9 mouse cellular contexts compared by ENCODE assay signal in genomic region chr4:82400536-82400935, GRCm38 (mm10).
DNase-seq lines count a peak whose midpoint lies in the region; ATAC-seq and TF ChIP-seq lines count a peak whose summit lies in the region.
"Had no signal": no experiment of that assay in that cellular context is flagged by ENCODE, and none has a peak within 500 bp of the region (broad histone marks: within the 10 kb centered on the region; RNA-seq: fewer than 3 reads in every experiment).

No protein-coding gene starts in this region.

- 16% methylated on average over 5 of the region's 5 CpGs for WGBS in forebrain, postnatal 0 days
- 29% methylated on average over 5 of the region's 5 CpGs for WGBS in kidney, embryonic 14.5 days
- 11% methylated on average over 5 of the region's 5 CpGs for WGBS in midbrain, embryonic 11.5 days

- no peak for ATAC-seq in megakaryocyte, adult 5-6 weeks (ENCODE audit: poor library complexity, severe bottlenecking)
- ATAC-seq in forebrain, postnatal 0 days, result no peak
- ATAC-seq in kidney, embryonic 14.5 days (ENCODE audit: low FRiP score, low TSS enrichment), result no peak
- ATAC-seq in midbrain, embryonic 11.5 days (ENCODE audit: low FRiP score), result 0 out of 2 replicates have a peak, but pooled peaks have one; percentile 55

- peak overlapping the region; percentile 42 for H3K4me3 ChIP-seq in megakaryocyte, embryonic 14.5 days (replicated peaks)
- H3K4me3 ChIP-seq in forebrain, postnatal 0 days (ENCODE audit: low read depth, low read length), result no peak overlapping the region
- H3K4me3 ChIP-seq in kidney, embryonic 14.5 days (ENCODE audit: low read length), result no peak overlapping the region
- H3K4me3 ChIP-seq in midbrain, embryonic 11.5 days (ENCODE audit: low read depth, low read length), result no peak overlapping the region
- H3K4me3 ChIP-seq: liver, embryonic 15.5 days had no signal

- no peaks in the 10 kb centered on the region for H3K4me1 ChIP-seq in megakaryocyte, embryonic 14.5 days
- peaks cover 12% of the 10 kb centered on the region for H3K4me1 ChIP-seq in forebrain, postnatal 0 days (ENCODE audit: insufficient read depth)
- H3K4me1 ChIP-seq in kidney, embryonic 14.5 days (ENCODE audit: control insufficient read depth, insufficient read depth, low read length), result peaks cover 9% of the 10 kb centered on the region; the same call in 1 of the 2 replicates
- peaks cover 15% of the 10 kb centered on the region for H3K4me1 ChIP-seq in midbrain, embryonic 11.5 days (ENCODE audit: control insufficient read depth, insufficient read depth, low read length)

- H3K4me2 ChIP-seq in forebrain, postnatal 0 days (ENCODE audit: low read depth), result 0 out of 2 replicates have a peak overlapping the region, but pooled peaks have one; percentile 2
- no peak overlapping the region for H3K4me2 ChIP-seq in kidney, embryonic 14.5 days (replicated peaks; ENCODE audit: low read depth, low read length)
- no peak overlapping the region for H3K4me2 ChIP-seq in midbrain, embryonic 11.5 days
- H3K4me2 ChIP-seq: liver, embryonic 15.5 days had no signal

- TF ChIP-seq CTCF in forebrain, postnatal 0 days (IDR thresholded peaks at IDR 0.05; ENCODE audit: low read depth), result no peak

- H3K27ac ChIP-seq in forebrain, postnatal 0 days (ENCODE audit: low read depth, low read length), result no peak overlapping the region
- H3K27ac ChIP-seq in kidney, embryonic 14.5 days (ENCODE audit: low read depth, low read length), result 0 out of 2 replicates have a peak overlapping the region, but pooled peaks have one; percentile 9
- no peak overlapping the region for H3K27ac ChIP-seq in midbrain, embryonic 11.5 days (ENCODE audit: low read depth, low read length)
- H3K27ac ChIP-seq: liver, embryonic 15.5 days had no signal

- peaks cover 8% of the 10 kb centered on the region; the same call in 1 of the 2 replicates for H3K9me3 ChIP-seq in megakaryocyte, embryonic 14.5 days
- H3K9me3 ChIP-seq in forebrain, postnatal 0 days (ENCODE audit: low read length), result no peaks in the 10 kb centered on the region
- H3K9me3 ChIP-seq in kidney, embryonic 14.5 days (ENCODE audit: control insufficient read depth, low read length), result no peaks in the 10 kb centered on the region
- H3K9me3 ChIP-seq in midbrain, embryonic 11.5 days (ENCODE audit: control insufficient read depth, low read length), result no peaks in the 10 kb centered on the region
- H3K9me3 ChIP-seq: liver, embryonic 15.5 days had no signal

- DNase-seq in forebrain, postnatal 0 days, result no peak
- no peak for DNase-seq in midbrain, embryonic 11.5 days (ENCODE audit: low spot score, missing footprints)
- DNase-seq in frontal cortex, postnatal 14 days (ENCODE audit: low spot score in 2 of 2), result no peak
- DNase-seq in spleen, postnatal 10 days (ENCODE audit: low spot score in 2 of 2), result no peak
- no peak for DNase-seq in frontal cortex, adult 2 months (ENCODE audit: extremely low spot score in 1 of 2, low spot score in 1 of 2)

- no peak overlapping the region for H3K9ac ChIP-seq in forebrain, postnatal 0 days
- no peak overlapping the region for H3K9ac ChIP-seq in kidney, embryonic 14.5 days (ENCODE audit: low read depth, low read length)
- no peak overlapping the region for H3K9ac ChIP-seq in midbrain, embryonic 11.5 days (ENCODE audit: low read length)
- H3K9ac ChIP-seq: liver, embryonic 15.5 days had no signal

- no peaks in the 10 kb centered on the region for H3K27me3 ChIP-seq in megakaryocyte, embryonic 14.5 days (replicated peaks)
- H3K27me3 ChIP-seq in forebrain, postnatal 0 days (ENCODE audit: insufficient read depth, low read length), result no peaks in the 10 kb centered on the region
- no peaks in the 10 kb centered on the region for H3K27me3 ChIP-seq in kidney, embryonic 14.5 days (ENCODE audit: control insufficient read depth, insufficient read depth, low read length)
- H3K27me3 ChIP-seq in midbrain, embryonic 11.5 days (ENCODE audit: control insufficient read depth, insufficient read depth, low read length), result no peaks in the 10 kb centered on the region
- H3K27me3 ChIP-seq: liver, embryonic 15.5 days had no signal

- no peaks in the 10 kb centered on the region for H3K36me3 ChIP-seq in megakaryocyte, embryonic 14.5 days (replicated peaks; ENCODE audit: low read length)
- H3K36me3 ChIP-seq in forebrain, postnatal 0 days (ENCODE audit: insufficient read depth), result no peaks in the 10 kb centered on the region
- no peaks in the 10 kb centered on the region for H3K36me3 ChIP-seq in kidney, embryonic 14.5 days (ENCODE audit: control insufficient read depth, insufficient read depth, low read length)
- H3K36me3 ChIP-seq in midbrain, embryonic 11.5 days (ENCODE audit: control insufficient read depth, insufficient read depth, low read length), result no peaks in the 10 kb centered on the region
- H3K36me3 ChIP-seq: liver, embryonic 15.5 days had no signal
